Mouse (Mus musculus) Patski (cell line): ENCODE results near the gene Wdr74. TPM values are rescaled to one million over a fixed set of nuclear protein-coding genes. Genes with fewer than 3 reads are reported as not detected.
"Not testable (repeated sequence)": the region's sequence is repeated elsewhere in the genome, so short reads cannot be mapped to it uniquely, and the experiment has no call there.

Experiments
- ATAC-seq: fragments of 100-300 bp; one replicate; pipeline ENCODE4 v1.8.0; 2021
- CTCF ChIA-PET: fragments of 350-600 bp; sonication (Branson Sonifier 250); formaldehyde crosslinking; loops from one replicate; lab custom pipeline; 2022; ENCODE audit warnings: inconsistent platforms; lab: Charles Lee
- POLR2A ChIA-PET: fragments of 350-600 bp; sonication (Branson Sonifier 250); formaldehyde crosslinking; loops from one replicate; lab custom pipeline; 2022; ENCODE audit warnings: antibody characterized with exemption, inconsistent platforms; lab: Charles Lee
- DNase-seq: peaks from one replicate; pipeline ENCODE4 v3.0.0-alpha.2; 2011; ENCODE audit warnings: low read depth, low spot score
- H3K27me3 ChIP-seq: fragments of 371-371 bp; one replicate; pipeline ENCODE4 v1.5.1; 2021
- CTCF ChIP-seq: fragments of 100-300 bp; IDR thresholded peaks from one replicate; pipeline ENCODE4 v1.5.1; 2021
- in situ Hi-C: fragments of 300-500 bp; cut with MboI; formaldehyde crosslinking; loops from 3 replicates; pipeline ENCODE4 v1.11.1; 2018; ENCODE audit warnings: low pct_unique_long_range_greater_than_20kb, mixed read lengths
- polyA plus RNA-seq: library from polyadenylated mRNA; unstranded; gene quantifications from one replicate; pipeline ENCODE4 v1.2.3, GENCODE M21; 2021

Gene Wdr74
- polyA plus RNA-seq, 1 experiment from 2014 or later, result 64.7 TPM

DNA sequence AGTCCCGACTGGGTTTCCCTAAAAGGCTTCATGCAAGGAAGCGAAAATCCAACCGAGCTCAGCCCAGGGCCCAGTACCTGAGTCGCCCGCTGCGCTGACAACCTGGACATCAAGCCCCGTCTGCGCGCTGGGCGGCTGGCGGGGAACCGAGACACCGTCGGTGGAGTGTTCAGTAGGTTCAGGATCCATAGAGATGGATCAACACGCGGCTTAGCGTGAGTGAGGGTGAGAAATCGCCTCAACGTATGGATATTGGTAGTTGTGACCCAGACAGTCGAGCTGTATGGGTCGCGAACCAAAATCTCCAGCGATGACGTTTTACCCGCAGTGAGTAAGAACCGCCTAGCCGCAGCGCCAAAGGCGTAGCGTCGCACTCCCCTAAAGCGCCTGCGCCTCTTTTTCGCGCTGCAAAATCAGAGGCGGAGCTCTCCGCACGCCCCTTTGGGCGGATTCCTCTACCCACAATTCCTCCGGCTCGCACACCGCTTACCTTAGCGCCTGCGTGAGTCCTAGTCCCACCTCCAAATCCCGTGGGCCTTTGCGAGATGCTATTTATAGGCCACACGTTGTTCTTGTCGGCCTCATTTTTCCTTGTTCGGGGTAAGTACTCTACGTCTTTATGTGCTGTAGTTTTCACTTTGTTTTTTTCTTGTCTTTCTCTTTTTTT lies 12.6 kb upstream of the Wdr74 start, which contains the start of gene Slc3a2:
Gene Slc3a2 (minus strand): TSS at position 463 of the 667 bp plus-strand sequence.
- ATAC-seq, result peak; percentile 93
- CTCF ChIA-PET, result interaction anchor here (0.7 to 4.4 kb wide), 4 partner anchors 10 to 29 kb away, joined by 3 to 23 read pairs (median 4); no protein-coding TSS in a partner anchor
- POLR2A ChIA-PET, result interaction anchor here (0.7 to 3.6 kb wide), 9 partner anchors 10 to 1931 kb away, joined by 3 to 32 read pairs (median 4); partner anchors contain the start of genes Hnrnpul2 and Ttc9c
- H3K27me3 ChIP-seq, result no peaks in the 10 kb centered on the region
- in situ Hi-C loops, result loop anchor here (25.0 kb wide), 1 partner anchor 1164 kb away; the partner anchor contains the start of gene Incenp
- no peak for DNase-seq
- no peak for TF ChIP-seq CTCF

DNA sequence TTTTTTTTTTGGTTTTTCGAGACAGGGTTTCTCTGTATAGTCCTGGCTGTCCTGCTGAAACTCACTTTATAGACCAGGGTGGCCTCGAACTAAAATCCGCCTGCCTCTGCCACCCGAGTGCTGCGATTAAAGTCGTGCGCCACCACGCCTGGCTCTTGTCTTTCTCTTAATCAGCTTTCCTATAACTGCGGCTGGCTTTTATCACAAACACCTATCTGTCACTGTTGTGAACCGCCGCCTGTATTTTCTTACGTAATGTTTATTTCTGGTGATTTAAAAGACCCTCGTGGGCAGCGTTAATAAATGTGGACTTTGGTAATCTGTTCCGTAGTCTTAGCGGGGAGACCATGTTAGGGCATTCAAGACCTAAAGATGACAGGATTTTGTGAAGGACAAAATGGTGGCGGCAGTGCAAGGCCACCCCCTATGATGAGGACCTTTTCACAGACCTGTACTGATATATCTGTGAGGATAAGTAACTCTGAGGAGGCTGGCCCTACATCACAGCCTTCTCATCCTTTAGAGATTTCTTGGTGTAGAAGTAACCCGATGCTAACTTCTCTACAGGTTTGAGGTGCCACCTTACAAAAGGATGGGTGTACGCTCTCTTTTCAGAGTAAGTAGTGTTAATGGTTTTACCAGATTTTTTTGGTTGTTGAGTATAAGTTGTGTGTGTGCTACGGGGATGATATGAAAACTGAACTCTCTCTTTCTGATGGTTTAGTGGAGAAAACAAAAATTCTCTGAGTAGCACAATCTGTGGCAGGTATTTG lies 11.9 kb upstream of the Wdr74 start:
- no peaks in the 10 kb centered on the region for H3K27me3 ChIP-seq
- POLR2A ChIA-PET, result interaction anchor here (0.6 to 3.6 kb wide), 8 partner anchors 11 to 1930 kb away, joined by 3 to 32 read pairs (median 4); partner anchors contain the start of genes Hnrnpul2 and Ttc9c
- TF ChIP-seq CTCF, result no peak
- ATAC-seq (no peak), DNase-seq (no peak)
- CTCF ChIA-PET, result interaction anchor here (4.4 kb wide), 1 partner anchor 11 kb away, joined by 23 read pairs; no protein-coding TSS in a partner anchor
- in situ Hi-C loops, result loop anchor here (25.0 kb wide), 1 partner anchor 1164 kb away; the partner anchor contains the start of gene Incenp

DNA sequence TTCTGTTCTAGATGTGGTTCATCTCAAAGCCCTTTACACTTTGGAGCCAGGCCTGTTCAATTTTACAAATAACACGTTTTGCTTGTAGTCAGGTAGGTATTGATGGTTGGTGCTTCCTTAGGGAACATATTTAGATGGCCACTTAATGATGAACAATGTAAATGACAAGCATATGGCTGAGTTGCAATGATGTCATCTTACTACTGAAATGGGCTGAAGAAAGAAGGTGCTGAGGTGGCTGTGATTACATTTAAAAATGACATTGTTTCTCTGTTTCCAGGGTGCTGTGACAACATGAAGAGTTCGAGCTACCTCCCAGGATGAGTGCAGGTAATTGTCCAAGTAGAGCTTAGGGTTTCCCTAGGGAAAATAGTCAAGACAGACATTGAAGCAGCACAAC lies 11.2 kb upstream of the Wdr74 start:
- ChIA-PET CTCF (interaction anchor here (4.4 kb wide), 1 partner anchor 11 kb away, joined by 23 read pairs; no protein-coding TSS in a partner anchor), POLR2A (interaction anchor here (0.6 to 3.6 kb wide), 3 partner anchors 11 to 231 kb away, joined by 3 to 32 read pairs (median 3); no protein-coding TSS in a partner anchor)
- in situ Hi-C loops, result loop anchor here (25.0 kb wide), 1 partner anchor 1163 kb away; the partner anchor contains the start of gene Incenp
- no peak for ATAC-seq
- H3K27me3 ChIP-seq, result no peaks in the 10 kb centered on the region
- no peak for TF ChIP-seq CTCF
- no peak for DNase-seq

DNA sequence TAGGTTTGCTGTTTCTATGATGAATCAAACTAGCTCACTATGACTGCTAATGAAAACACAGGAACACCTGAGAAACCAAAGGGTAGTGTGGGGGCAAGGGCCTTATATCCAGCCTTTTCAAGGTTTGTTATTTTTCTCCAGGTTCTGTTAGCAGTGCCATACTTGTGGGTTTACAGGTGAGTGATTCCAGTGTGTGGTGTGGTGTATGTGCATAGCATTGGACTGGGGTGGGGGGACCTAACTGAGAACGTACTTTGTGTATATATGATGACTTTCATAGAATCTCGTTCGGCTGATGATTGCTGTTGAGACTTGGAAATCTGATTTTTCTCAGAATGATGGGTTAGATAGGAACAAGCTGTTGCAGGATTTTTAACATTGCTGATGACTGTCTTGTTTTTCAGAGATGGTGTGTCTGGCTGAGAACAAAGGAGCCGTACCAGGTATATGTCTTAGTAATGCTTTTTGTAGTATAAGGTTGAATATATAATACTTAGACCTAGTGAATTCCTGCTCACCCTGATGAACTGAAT lies 10.5 kb upstream of the Wdr74 start:
- in situ Hi-C loops, result no loop called here
- POLR2A ChIA-PET, result interaction anchor here (0.6 to 3.6 kb wide), 6 partner anchors 8 to 230 kb away, joined by 3 to 32 read pairs (median 4); no protein-coding TSS in a partner anchor
- ATAC-seq, result no peak

DNA sequence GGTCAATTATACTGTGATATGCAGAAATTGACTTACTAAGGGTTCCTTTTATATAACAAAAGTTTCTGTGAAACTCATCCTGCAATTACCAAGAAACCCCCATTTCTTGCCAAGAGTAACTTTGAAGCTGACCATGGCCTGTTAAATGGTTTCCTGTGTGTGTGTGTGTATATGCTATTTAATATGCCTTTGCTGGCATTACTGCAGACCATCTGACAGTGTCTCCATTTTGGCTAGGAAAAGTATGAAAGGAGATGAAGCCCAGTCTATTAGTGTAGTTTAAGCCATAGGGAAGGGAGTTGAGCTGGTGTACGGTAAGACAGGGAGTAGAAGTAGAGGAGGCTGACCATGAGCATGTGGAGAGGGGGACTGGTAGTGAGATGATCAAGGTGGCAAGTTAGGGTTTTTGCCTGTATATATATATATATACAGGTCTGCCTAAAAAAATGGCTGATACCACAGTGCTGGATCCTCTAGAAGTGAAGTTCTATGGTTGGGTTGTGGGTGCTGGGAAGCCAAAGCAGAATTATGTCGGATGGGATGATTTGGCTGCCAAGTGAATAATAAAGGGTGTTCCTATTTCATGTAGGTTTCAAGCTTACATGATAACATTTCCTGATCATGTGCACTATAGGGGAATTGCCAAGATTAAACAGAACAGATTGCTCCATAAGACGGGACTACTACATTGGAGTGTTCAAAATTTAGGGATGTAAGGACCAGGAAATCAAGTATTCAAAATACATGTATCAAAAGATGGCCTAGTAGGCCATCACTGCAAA lies 8.8 kb upstream of the Wdr74 start:
- DNase-seq (no peak), ATAC-seq (no peak)
- no peaks in the 10 kb centered on the region for H3K27me3 ChIP-seq
- TF ChIP-seq CTCF, result no peak
- POLR2A ChIA-PET, result interaction anchor here (0.6 to 1.5 kb wide), 4 partner anchors 9 to 14 kb away, joined by 3 to 7 read pairs (median 4); partner anchors contain the start of gene 1700092M07Rik
- CTCF ChIA-PET, result interaction anchor here (1.0 to 2.1 kb wide), 4 partner anchors 9 to 14 kb away, joined by 3 to 12 read pairs (median 4); no protein-coding TSS in a partner anchor
- in situ Hi-C loops, result no loop called here

More for the DNA sequence above, 10.5 kb upstream of the Wdr74 start:
- CTCF ChIA-PET, result interaction anchor here (2.1 to 4.4 kb wide), 2 partner anchors 8 to 12 kb away, joined by 12 to 23 read pairs; no protein-coding TSS in a partner anchor
- no peaks in the 10 kb centered on the region for H3K27me3 ChIP-seq
- TF ChIP-seq CTCF, result no peak
- no peak for DNase-seq

DNA sequence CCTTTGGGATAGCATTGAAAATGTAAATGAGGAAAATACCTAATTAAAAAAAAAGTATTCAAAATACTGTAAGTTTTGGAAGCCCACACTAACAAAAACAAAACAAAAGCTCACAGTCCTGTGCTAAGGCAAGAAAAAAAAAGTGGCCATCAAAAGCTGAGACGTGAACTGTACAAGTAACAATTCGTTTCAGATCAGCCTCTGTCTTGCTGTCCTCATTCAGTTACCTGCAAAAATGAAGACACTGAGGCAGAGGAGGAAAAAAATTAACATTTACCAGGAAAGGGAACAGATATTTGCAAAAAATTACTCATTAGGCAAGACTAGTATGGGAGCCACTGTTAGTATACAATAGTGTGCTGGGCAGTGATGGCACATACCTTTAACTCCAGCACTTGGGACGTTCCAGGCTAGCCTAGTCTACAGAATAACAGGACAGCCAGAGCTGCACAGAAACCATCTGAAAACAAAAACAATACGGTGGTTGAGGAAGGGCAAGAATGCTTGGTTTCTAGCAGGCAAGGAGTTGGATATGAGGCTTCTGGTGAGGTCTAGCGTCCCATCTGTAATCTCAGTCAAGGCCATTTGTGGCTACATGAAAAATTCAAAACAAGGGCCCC lies 8.0 kb upstream of the Wdr74 start:
- DNase-seq (no peak), ATAC-seq (no peak)
- CTCF ChIA-PET, result interaction anchor here (1.1 to 2.1 kb wide), 3 partner anchors 10 to 45 kb away, joined by 3 to 12 read pairs (median 5); no protein-coding TSS in a partner anchor
- POLR2A ChIA-PET, result interaction anchor here (1.3 kb wide), 1 partner anchor 10 kb away, joined by 3 read pairs; no protein-coding TSS in a partner anchor
- H3K27me3 ChIP-seq, result peaks cover 3% of the 10 kb centered on the region
- in situ Hi-C loops, result no loop called here
- no peak for TF ChIP-seq CTCF

DNA sequence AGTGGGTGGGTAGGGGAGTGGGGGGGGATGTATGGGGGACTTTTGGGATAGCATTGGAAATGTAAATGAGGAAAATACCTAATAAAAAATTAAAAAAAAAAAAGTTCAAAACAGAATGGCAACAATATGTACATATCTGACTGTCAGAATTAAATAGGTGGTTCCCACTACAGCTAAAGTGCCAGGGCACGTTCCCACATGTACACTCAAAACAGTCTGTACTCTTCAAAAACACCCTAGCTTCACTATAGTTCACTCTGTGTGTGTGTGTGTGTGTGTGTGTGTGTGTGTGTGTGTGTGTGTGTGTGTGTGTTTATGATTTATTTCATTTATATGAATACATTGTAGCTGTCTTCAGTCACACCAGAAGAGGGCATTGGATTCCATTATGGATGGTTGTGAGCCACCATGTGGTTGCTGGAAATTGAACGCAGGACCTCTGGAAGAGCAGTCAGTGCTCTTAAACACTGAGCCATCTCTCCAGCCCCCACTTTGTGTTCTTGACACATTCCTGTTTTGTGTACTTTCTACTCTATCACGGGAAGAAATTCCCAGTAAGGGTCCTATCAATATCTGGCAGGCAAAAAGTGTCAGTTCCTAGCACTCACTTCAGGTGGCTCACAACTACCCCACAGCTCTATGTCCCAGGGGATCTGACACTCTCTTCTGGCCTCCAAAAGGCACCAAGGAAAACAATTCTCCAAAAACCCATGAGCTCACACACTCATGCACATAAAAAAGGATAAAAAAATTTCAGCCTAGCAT lies 7.1 kb upstream of the Wdr74 start:
- ChIA-PET CTCF (interaction anchor here (1.1 to 1.7 kb wide), 3 partner anchors 9 to 46 kb away, joined by 3 to 5 read pairs (median 4); no protein-coding TSS in a partner anchor), POLR2A (interaction anchor here (0.8 kb wide), 1 partner anchor 9 kb away, joined by 3 read pairs; no protein-coding TSS in a partner anchor)
- DNase-seq, ATAC-seq, in situ Hi-C loops, H3K27me3 ChIP-seq: not testable (repeated sequence)

DNA sequence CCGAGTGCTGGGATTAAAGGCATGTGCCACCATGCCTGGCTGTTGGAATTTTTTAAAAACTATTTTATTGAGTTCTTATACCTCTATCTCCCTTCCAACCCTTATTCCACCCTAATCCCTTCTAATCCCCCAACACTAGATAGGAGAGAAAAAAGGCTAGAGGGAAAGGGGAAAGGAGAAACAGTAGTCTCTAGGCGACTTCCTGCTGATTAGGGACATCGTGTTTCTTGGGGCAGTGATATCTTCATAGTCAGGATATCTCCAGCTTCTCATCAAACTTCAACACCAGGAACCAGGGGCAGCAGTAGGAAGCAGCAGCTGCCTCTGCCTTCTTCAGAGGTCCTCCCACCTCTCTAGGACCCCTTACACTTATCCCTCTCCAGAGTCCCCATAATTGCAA lies 1.3 kb upstream of the Wdr74 start:
- in situ Hi-C loops, result no loop called here
- DNase-seq (no peak), ATAC-seq (no peak)
- peaks cover 19% of the 10 kb centered on the region for H3K27me3 ChIP-seq
- ChIA-PET POLR2A (interaction anchor here (1.2 kb wide), 1 partner anchor 21 kb away, joined by 3 read pairs; no protein-coding TSS in a partner anchor), CTCF (interaction anchor here (1.2 kb wide), 1 partner anchor 21 kb away, joined by 4 read pairs; no protein-coding TSS in a partner anchor)
- TF ChIP-seq CTCF, result no peak
